Mouse (Mus musculus): ENCODE measurements around the gene Zfp768. TPM values are rescaled to one million over a fixed set of nuclear protein-coding genes. Genes with fewer than 3 reads are reported as not detected.
"Not testable (repeated sequence)": the region's sequence is repeated elsewhere in the genome, so short reads cannot be mapped to it uniquely, and the experiment has no call there.

The Zfp768 gene
- polyA plus RNA-seq, 1 experiment = 7.8 TPM

DNA sequence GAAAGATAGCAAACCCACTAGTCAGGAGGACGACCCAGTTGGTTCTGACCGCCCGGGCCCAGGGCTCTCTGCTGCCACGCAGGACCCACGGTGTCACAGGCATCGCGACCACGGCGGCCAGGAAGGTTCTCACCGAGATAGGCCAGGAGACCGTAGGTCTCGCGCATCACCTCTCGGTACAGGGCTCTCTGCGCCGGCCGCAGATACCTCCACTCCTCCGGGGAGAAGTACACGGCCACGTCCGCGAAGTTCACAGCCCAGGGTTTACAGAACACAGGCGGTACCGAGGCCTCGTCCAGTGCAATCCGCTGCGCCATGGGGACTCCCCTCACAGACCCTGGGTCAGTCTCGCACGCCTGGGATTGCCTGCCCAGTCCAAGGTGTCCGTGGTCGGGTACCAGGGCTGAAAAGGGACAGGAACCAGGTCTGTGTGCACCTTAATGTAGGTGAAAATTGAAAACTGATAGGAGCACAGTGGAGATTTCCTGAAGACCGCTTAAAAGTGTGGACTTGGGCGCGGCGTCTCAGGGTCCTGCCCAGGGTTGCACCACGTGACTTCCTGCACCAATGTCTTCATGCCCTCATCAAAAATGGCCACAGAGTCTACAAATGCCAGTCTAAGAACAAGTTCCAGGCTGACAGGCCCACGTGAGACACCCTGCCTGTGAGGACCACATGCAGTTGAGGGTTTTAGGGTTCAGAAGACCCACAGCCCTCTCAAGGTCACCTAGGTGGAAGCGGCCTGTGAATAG lies 41.4 kb upstream of the Zfp768 start, which contains the start of gene 9130019O22Rik:
9130019O22Rik (minus strand) TSS at position 526 of the 752 bp plus-strand sequence.
- H3K4me1 ChIP-seq (ENCODE audit: control insufficient read depth, insufficient read depth, insufficient read length) = no peaks in the 10 kb centered on the region
- H3K27me3 ChIP-seq (ENCODE audit: control insufficient read depth, insufficient read depth, low read length) = no peaks in the 10 kb centered on the region
- H3K36me3 ChIP-seq (ENCODE audit: control insufficient read depth, insufficient read depth, low read length) = peaks cover 6% of the 10 kb centered on the region; the same call in 1 of the 2 replicates
- TF ChIP-seq POLR2A (IDR thresholded peaks at IDR 0.05; ENCODE audit: low read depth, low read length) (no peak), CTCF (IDR thresholded peaks at IDR 0.05; ENCODE audit: extremely low read depth, insufficient read depth, insufficient read length, insufficient replicate concordance) (no peak)
- H3K4me3 ChIP-seq (ENCODE audit: extremely low read depth, insufficient read depth, insufficient read length) = peak within 1 kb of the TSS; percentile 86
- DNase-seq (ENCODE audit: low read depth in 1 of 2, low spot score in 2 of 2) = peak; percentile 87 to 93
- WGBS = 9% methylated on average over 38 of the region's 38 CpGs
- peak within 1 kb of the TSS; percentile 65 for H3K27ac ChIP-seq (ENCODE audit: insufficient read depth, low read length)

GRCm38 (mm10) chr7:127385560-127385959 lies 40.2 kb upstream of the Zfp768 start:
- 96% methylated on average over 4 of the region's 4 CpGs for WGBS
- H3K27ac ChIP-seq (ENCODE audit: insufficient read depth, low read length); H3K36me3 ChIP-seq (ENCODE audit: control insufficient read depth, insufficient read depth, low read length); H3K4me1 ChIP-seq (ENCODE audit: control insufficient read depth, insufficient read depth, insufficient read length); H3K4me3 ChIP-seq (ENCODE audit: extremely low read depth, insufficient read depth, insufficient read length); H3K27me3 ChIP-seq (ENCODE audit: control insufficient read depth, insufficient read depth, low read length); DNase-seq (ENCODE audit: low read depth in 1 of 2, low spot score in 2 of 2): not testable (repeated sequence)

GRCm38 (mm10) chr7:127378310-127378921 lies 33.0 kb upstream of the Zfp768 start:
- no peak for TF ChIP-seq POLR2A (IDR thresholded peaks at IDR 0.05; ENCODE audit: low read depth, low read length)
- TF ChIP-seq CTCF (IDR thresholded peaks at IDR 0.05; ENCODE audit: extremely low read depth, insufficient read depth, insufficient read length, insufficient replicate concordance) = no peak
- DNase-seq (ENCODE audit: low read depth in 1 of 2, low spot score in 2 of 2) = no peak
- WGBS = 49% methylated on average over 6 of the region's 6 CpGs

DNA sequence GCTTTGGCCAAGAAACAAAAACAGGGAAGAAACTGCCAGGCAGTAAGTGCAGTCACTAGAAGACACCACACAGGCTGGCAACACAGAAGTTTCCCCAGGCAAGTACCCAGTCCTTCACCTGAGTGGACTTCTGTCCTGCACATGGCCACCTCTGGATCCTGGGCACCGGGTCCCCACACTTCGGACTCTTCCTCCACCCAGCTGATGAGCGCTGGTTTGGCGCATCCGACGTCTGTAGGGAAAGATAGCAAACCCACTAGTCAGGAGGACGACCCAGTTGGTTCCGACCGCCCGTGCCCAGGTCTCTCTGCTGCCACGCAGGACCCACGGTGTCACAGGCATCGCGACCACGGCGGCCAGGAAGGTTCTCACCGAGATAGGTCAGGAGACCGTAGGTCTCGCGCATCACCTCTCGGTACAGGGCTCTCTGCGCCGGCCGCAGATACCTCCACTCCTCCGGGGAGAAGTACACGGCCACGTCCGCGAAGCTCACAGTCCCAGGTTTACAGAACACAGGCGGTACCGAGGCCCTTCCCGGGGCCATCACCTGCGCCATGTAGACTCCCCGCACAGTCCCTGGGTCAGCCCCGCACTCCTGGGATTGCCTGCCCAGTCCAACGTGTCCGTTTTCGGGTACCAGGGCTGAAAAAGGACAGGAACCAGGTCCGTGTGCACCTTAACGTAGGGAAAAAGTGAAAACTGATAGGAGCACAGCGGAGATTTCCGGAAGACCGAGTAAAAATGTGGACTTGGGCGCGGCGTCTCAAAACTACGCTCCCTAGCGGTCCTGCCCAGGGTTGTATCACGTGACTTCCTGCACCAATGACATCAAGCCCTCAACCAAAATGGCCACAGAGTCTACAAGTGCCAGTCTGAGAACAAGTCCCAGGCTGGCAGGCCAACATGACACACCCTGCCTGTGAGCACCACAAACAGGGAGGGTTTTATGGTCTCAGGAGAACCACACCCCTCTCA lies 30.2 kb upstream of the Zfp768 start, which contains the start of gene Zfp747:
Zfp747 (minus strand) TSS at position 780 of the 975 bp plus-strand sequence.
- not testable (repeated sequence) for H3K27me3 ChIP-seq (ENCODE audit: control insufficient read depth, insufficient read depth, low read length); H3K36me3 ChIP-seq (ENCODE audit: control insufficient read depth, insufficient read depth, low read length); H3K4me1 ChIP-seq (ENCODE audit: control insufficient read depth, insufficient read depth, insufficient read length)
- DNase-seq (ENCODE audit: low read depth in 1 of 2, low spot score in 2 of 2) = peak; percentile 91 to 95
- 2% methylated on average over 49 of the region's 49 CpGs for WGBS
- H3K4me3 ChIP-seq (ENCODE audit: extremely low read depth, insufficient read depth, insufficient read length) = peak within 1 kb of the TSS; percentile 87
- H3K27ac ChIP-seq (ENCODE audit: insufficient read depth, low read length) = peak within 1 kb of the TSS; percentile 84
- TF ChIP-seq POLR2A (IDR thresholded peaks at IDR 0.05; ENCODE audit: low read depth, low read length) (peak; percentile 53), CTCF (IDR thresholded peaks at IDR 0.05; ENCODE audit: extremely low read depth, insufficient read depth, insufficient read length, insufficient replicate concordance) (peak; percentile 28; the same call in 1 of the 2 replicates)

More at GRCm38 (mm10) chr7:127378310-127378921, 33.0 kb upstream of the Zfp768 start:
- Histone ChIP-seq H3K27me3 (ENCODE audit: control insufficient read depth, insufficient read depth, low read length) (no peaks in the 10 kb centered on the region), H3K4me3 (ENCODE audit: extremely low read depth, insufficient read depth, insufficient read length) (no peak overlapping the region), H3K36me3 (ENCODE audit: control insufficient read depth, insufficient read depth, low read length) (peaks cover 5% of the 10 kb centered on the region), H3K4me1 (ENCODE audit: control insufficient read depth, insufficient read depth, insufficient read length) (peaks cover 3% of the 10 kb centered on the region; the same call in 1 of the 2 replicates), H3K27ac (ENCODE audit: insufficient read depth, low read length) (no peak overlapping the region)

- WGBS = 87% methylated on average over 3 of the region's 3 CpGs
- not testable (repeated sequence) for H3K4me3 ChIP-seq (ENCODE audit: extremely low read depth, insufficient read depth, insufficient read length); H3K27ac ChIP-seq (ENCODE audit: insufficient read depth, low read length); H3K36me3 ChIP-seq (ENCODE audit: control insufficient read depth, insufficient read depth, low read length); DNase-seq (ENCODE audit: low read depth in 1 of 2, low spot score in 2 of 2); H3K4me1 ChIP-seq (ENCODE audit: control insufficient read depth, insufficient read depth, insufficient read length); H3K27me3 ChIP-seq (ENCODE audit: control insufficient read depth, insufficient read depth, low read length)
Measured at GRCm38 (mm10) chr7:127371870-127372269, 26.5 kb upstream of the Zfp768 start.

DNA sequence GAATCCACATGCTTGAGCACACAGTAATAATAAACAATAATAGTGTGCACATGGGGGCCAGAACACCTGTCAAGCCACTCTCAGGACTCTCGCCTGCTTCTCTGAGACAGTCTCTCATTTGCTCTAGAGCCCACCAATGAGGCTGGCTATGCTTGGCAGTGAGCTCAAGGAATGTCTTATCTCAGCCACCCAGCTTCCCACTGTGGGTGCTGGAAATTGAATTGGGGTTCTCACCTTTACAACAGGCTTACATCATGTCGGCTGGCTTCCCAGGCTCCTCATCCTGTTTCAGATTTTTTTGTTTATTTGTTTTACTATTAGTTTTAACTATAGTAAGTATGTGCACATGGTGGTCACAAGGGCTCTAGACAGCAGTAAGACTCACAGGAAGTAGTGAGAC lies 25.8 kb upstream of the Zfp768 start:
- Histone ChIP-seq H3K27me3 (ENCODE audit: control insufficient read depth, insufficient read depth, low read length) (no peaks in the 10 kb centered on the region), H3K27ac (ENCODE audit: insufficient read depth, low read length) (no peak overlapping the region), H3K4me1 (ENCODE audit: control insufficient read depth, insufficient read depth, insufficient read length) (peaks cover 3% of the 10 kb centered on the region; the same call in 1 of the 2 replicates), H3K36me3 (ENCODE audit: control insufficient read depth, insufficient read depth, low read length) (peaks cover 5% of the 10 kb centered on the region), H3K4me3 (ENCODE audit: extremely low read depth, insufficient read depth, insufficient read length) (no peak overlapping the region)
- no peak for DNase-seq (ENCODE audit: low read depth in 1 of 2, low spot score in 2 of 2)
- WGBS = 70% methylated on average over 2 of the region's 2 CpGs
- TF ChIP-seq POLR2A (IDR thresholded peaks at IDR 0.05; ENCODE audit: low read depth, low read length) (no peak), CTCF (IDR thresholded peaks at IDR 0.05; ENCODE audit: extremely low read depth, insufficient read depth, insufficient read length, insufficient replicate concordance) (no peak)

All from spleen, adult 2 months (tissue).